Mouse (Mus musculus): ENCODE data around the gene Phf6.

GRCm38 (mm10) chrX:52945509-52945908 is 33.4 kb downstream of the Phf6 start:
- TF ChIP-seq CTCF (IDR thresholded peaks at IDR 0.05; ENCODE audit: extremely low read depth, insufficient read length, insufficient replicate concordance, low read depth, low read length) (no peak), POLR2A (IDR thresholded peaks at IDR 0.05; ENCODE audit: low read depth, low read length) (no peak)
